Mouse (Mus musculus): ENCODE data around the gene Capns2.
"Not testable (repeated sequence)": the region's sequence is repeated elsewhere in the genome, so short reads cannot be mapped to it uniquely, and the experiment has no call there.

The Capns2 gene

GRCm38 (mm10) chr8:92901107-92901506 lies at the start of gene Capns2:
TSS of gene Capns2 (plus strand) at chr8:92901407.
- DNase-seq = no peak

- DNase-seq = no peak
These were observed 47.8 kb upstream of the Capns2 start for GRCm38 (mm10) chr8:92853188-92853983.

GRCm38 (mm10) chr8:92854673-92855072 lies 46.5 kb upstream of the Capns2 start:
- no peak for DNase-seq

- peak; percentile 8 for DNase-seq
These were observed 45.9 kb upstream of the Capns2 start, which contains the start of gene Lpcat2 for GRCm38 (mm10) chr8:92855171-92855894. TSS of gene Lpcat2 (plus strand) at chr8:92855339.

- no peak for DNase-seq
These were observed 44.8 kb upstream of the Capns2 start for GRCm38 (mm10) chr8:92856273-92856986.

GRCm38 (mm10) chr8:92858475-92859182 lies 42.6 kb upstream of the Capns2 start:
- DNase-seq = no peak

GRCm38 (mm10) chr8:92861977-92862376 lies 39.2 kb upstream of the Capns2 start:
- no peak for DNase-seq

GRCm38 (mm10) chr8:92870281-92870680 lies 30.9 kb upstream of the Capns2 start:
- DNase-seq = no peak

GRCm38 (mm10) chr8:92872063-92872759 lies 29.0 kb upstream of the Capns2 start:
- no peak for DNase-seq

GRCm38 (mm10) chr8:92875795-92876194 lies 25.4 kb upstream of the Capns2 start:
- no peak for DNase-seq

- DNase-seq = no peak
These were observed 20.0 kb upstream of the Capns2 start for GRCm38 (mm10) chr8:92881247-92881646.

- DNase-seq = no peak
These were observed 17.4 kb upstream of the Capns2 start for GRCm38 (mm10) chr8:92883771-92884170.

- not testable (repeated sequence) for DNase-seq
These were observed 9.0 kb upstream of the Capns2 start for GRCm38 (mm10) chr8:92892216-92892615.

GRCm38 (mm10) chr8:92893870-92894269 lies 7.3 kb upstream of the Capns2 start:
- DNase-seq = no peak

- no peak for DNase-seq
These were observed 6.2 kb upstream of the Capns2 start for GRCm38 (mm10) chr8:92895053-92895452.

GRCm38 (mm10) chr8:92896056-92896455 lies 5.2 kb upstream of the Capns2 start:
- DNase-seq = no peak

- no peak for DNase-seq
These were observed 4.6 kb upstream of the Capns2 start for GRCm38 (mm10) chr8:92896611-92897010.

GRCm38 (mm10) chr8:92897794-92898193 lies 3.4 kb upstream of the Capns2 start:
- no peak for DNase-seq

GRCm38 (mm10) chr8:92899590-92899989 lies 1.6 kb upstream of the Capns2 start:
- no peak for DNase-seq

GRCm38 (mm10) chr8:92902981-92903380 lies 1.8 kb downstream of the Capns2 start:
- no peak for DNase-seq

GRCm38 (mm10) chr8:92903488-92904135 lies 2.4 kb downstream of the Capns2 start:
- DNase-seq = no peak

GRCm38 (mm10) chr8:92906553-92906952 lies 5.3 kb downstream of the Capns2 start:
- no peak for DNase-seq
